Mouse (Mus musculus) A20 (cell line): ENCODE data around the gene Gm10282.
A peak's percentile ranks its signal among the peaks of the same experiment; 100 is the strongest.

Experiments used
- DNase-seq: peaks from one replicate; pipeline ENCODE4 v3.0.0-alpha.2; 2011; ENCODE audit warnings: low read depth, low spot score

Gm10282 gene

GRCm38 (mm10) chr8:72262756-72263155, 42.3 kb downstream of the Gm10282 start:
- no peak for DNase-seq

GRCm38 (mm10) chr8:72261872-72262271, 43.2 kb downstream of the Gm10282 start:
- no peak for DNase-seq

- no peak for DNase-seq
Observed at GRCm38 (mm10) chr8:72261431-72261830, 43.6 kb downstream of the Gm10282 start.

- peak; percentile 84 for DNase-seq
Observed at GRCm38 (mm10) chr8:72261019-72261418, 44.0 kb downstream of the Gm10282 start.

- DNase-seq, result peak; percentile 55
Observed at GRCm38 (mm10) chr8:72260585-72260984, 44.5 kb downstream of the Gm10282 start.

- DNase-seq, result no peak
Observed at GRCm38 (mm10) chr8:72259862-72260261, 45.2 kb downstream of the Gm10282 start.

GRCm38 (mm10) chr8:72257902-72258238, 47.2 kb downstream of the Gm10282 start:
- DNase-seq, result no peak

GRCm38 (mm10) chr8:72257171-72257901, 47.7 kb downstream of the Gm10282 start:
- peak; percentile 58 for DNase-seq
